Mouse (Mus musculus): Measurements from ENCODE around the gene Gon4l.
"Not testable (repeated sequence)": the region's sequence is repeated elsewhere in the genome, so short reads cannot be mapped to it uniquely, and the experiment has no call there.

Gene Gon4l

GRCm38 (mm10) chr3:88834951-88835491, at the start of gene Gon4l:
Gene Gon4l, plus strand, starts transcription at chr3:88835231.
- CTCF ChIA-PET, result not testable (repeated sequence)

- CTCF ChIA-PET, result not testable (repeated sequence)
These were observed 48.7 kb upstream of the Gon4l start for GRCm38 (mm10) chr3:88786323-88786722.

GRCm38 (mm10) chr3:88786805-88787204, 48.2 kb upstream of the Gon4l start:
- CTCF ChIA-PET, result not testable (repeated sequence)

GRCm38 (mm10) chr3:88788033-88788432, 47.0 kb upstream of the Gon4l start:
- CTCF ChIA-PET, result not testable (repeated sequence)

- CTCF ChIA-PET, result not testable (repeated sequence)
These were observed 37.5 kb upstream of the Gon4l start for GRCm38 (mm10) chr3:88797507-88797906.

- CTCF ChIA-PET, result no interaction called here
These were observed 31.0 kb upstream of the Gon4l start for GRCm38 (mm10) chr3:88803910-88804540.

GRCm38 (mm10) chr3:88825710-88826109, 9.3 kb upstream of the Gon4l start:
- CTCF ChIA-PET, result no interaction called here

GRCm38 (mm10) chr3:88827231-88827630, 7.8 kb upstream of the Gon4l start:
- CTCF ChIA-PET, result no interaction called here

- CTCF ChIA-PET, result not testable (repeated sequence)
These were observed 3.6 kb upstream of the Gon4l start for GRCm38 (mm10) chr3:88831177-88832121.

GRCm38 (mm10) chr3:88832388-88832787, 2.6 kb upstream of the Gon4l start:
- CTCF ChIA-PET, result not testable (repeated sequence)

- CTCF ChIA-PET, result no interaction called here
These were observed 14.1 kb downstream of the Gon4l start for GRCm38 (mm10) chr3:88849172-88849571.

GRCm38 (mm10) chr3:88855837-88856236, 20.8 kb downstream of the Gon4l start:
- CTCF ChIA-PET, result no interaction called here

GRCm38 (mm10) chr3:88862129-88862528, 27.1 kb downstream of the Gon4l start:
- CTCF ChIA-PET, result no interaction called here

GRCm38 (mm10) chr3:88866735-88867134, 31.7 kb downstream of the Gon4l start:
- CTCF ChIA-PET, result not testable (repeated sequence)

GRCm38 (mm10) chr3:88867177-88867576, 32.1 kb downstream of the Gon4l start:
- CTCF ChIA-PET, result not testable (repeated sequence)

GRCm38 (mm10) chr3:88868449-88868848, 33.4 kb downstream of the Gon4l start:
- CTCF ChIA-PET, result not testable (repeated sequence)

- CTCF ChIA-PET, result not testable (repeated sequence)
These were observed 47.5 kb downstream of the Gon4l start for GRCm38 (mm10) chr3:88882536-88882935.

- CTCF ChIA-PET, result not testable (repeated sequence)
These were observed 58.0 kb downstream of the Gon4l start for GRCm38 (mm10) chr3:88893011-88893410.

GRCm38 (mm10) chr3:88904803-88905202, 69.8 kb downstream of the Gon4l start:
- CTCF ChIA-PET, result no interaction called here

- CTCF ChIA-PET, result no interaction called here
These were observed 70.2 kb downstream of the Gon4l start for GRCm38 (mm10) chr3:88905209-88905608.

- CTCF ChIA-PET, result no interaction called here
These were observed 70.7 kb downstream of the Gon4l start for GRCm38 (mm10) chr3:88905741-88906140.

- CTCF ChIA-PET, result no interaction called here
These were observed 71.5 kb downstream of the Gon4l start for GRCm38 (mm10) chr3:88906393-88907159.
